Mouse (Mus musculus) lung, postnatal 0 days (tissue): ENCODE results near the gene Fgd4.
"Not testable (repeated sequence)": the region's sequence is repeated elsewhere in the genome, so short reads cannot be mapped to it uniquely, and the experiment has no call there.

ENCODE experiments used
- CTCF ChIP-seq: IDR thresholded peaks from 2 replicates; pipeline ENCODE4 v1.5.1; 2016; ENCODE audit warnings: antibody characterized with exemption, mild to moderate bottlenecking
- EP300 ChIP-seq: IDR thresholded peaks from 2 replicates; pipeline ENCODE4 v1.6.1; 2016; ENCODE audit warnings: antibody characterized with exemption, mild to moderate bottlenecking, control low read depth

GRCm38 (mm10) chr16:16539396-16539795 is 61.0 kb downstream of the Fgd4 start:
- not testable (repeated sequence) for TF ChIP-seq CTCF, EP300
